Mouse (Mus musculus) left cerebral cortex, adult 2 months (tissue): ENCODE measurements around the gene Map3k13. TPM values are rescaled to one million over a fixed set of nuclear protein-coding genes. Genes with fewer than 3 reads are reported as not detected.

Source experiments
- DNase-seq, 2 experiments: peaks; one replicate each; pipeline ENCODE4 v3.0.0; 2021 to 2022; ENCODE audit warnings: low spot score in 2 of 2, mixed read lengths in 1 of 2; ENCODE audit errors: extremely low spot score in 1 of 2
- H3K27ac ChIP-seq: fragments of 200-600 bp; 2 replicates; pipeline ENCODE4 v1.8.1; 2022
- H3K4me3 ChIP-seq: fragments of 200-600 bp; 2 replicates; pipeline ENCODE4 v1.8.1; 2022
- CTCF ChIP-seq: fragments of 200-600 bp; IDR thresholded peaks from 2 replicates; pipeline ENCODE4 v1.8.1; 2022; ENCODE audit warnings: antibody characterized with exemption, mild to moderate bottlenecking, moderate library complexity
- intact Hi-C: fragments of 180-260 bp; cut with DNase I; formaldehyde crosslinking; loops from one replicate; pipeline ENCODE4 v1.15.1; 2025
- total RNA-seq, 2 experiments: library from RNA; stranded (reverse); gene quantifications; 2 replicates each; pipeline ENCODE4 v1.2.3; 2021

The Map3k13 gene
- total RNA-seq, 2 experiments from 2014 or later, result 15.3 to 19.0 TPM

- no peak overlapping the region for H3K4me3 ChIP-seq
- intact Hi-C loops, result no loop called here
- DNase-seq, result no peak
- no peak overlapping the region for H3K27ac ChIP-seq
- no peak for TF ChIP-seq CTCF
These were observed 62.0 kb downstream of the Map3k13 start for GRCm38 (mm10) chr16:21856134-21856533.

- intact Hi-C loops, result no loop called here
- no peak for TF ChIP-seq CTCF
- no peak overlapping the region for H3K4me3 ChIP-seq
- H3K27ac ChIP-seq, result no peak overlapping the region
- no peak for DNase-seq
These were observed 63.0 kb downstream of the Map3k13 start for GRCm38 (mm10) chr16:21857126-21857644.

- intact Hi-C loops, result no loop called here
- no peak for DNase-seq
- no peak for TF ChIP-seq CTCF
- Histone ChIP-seq H3K27ac (no peak overlapping the region), H3K4me3 (no peak overlapping the region)
These were observed 64.0 kb downstream of the Map3k13 start for GRCm38 (mm10) chr16:21858163-21858562.

- Histone ChIP-seq H3K4me3 (no peak overlapping the region), H3K27ac (no peak overlapping the region)
- no peak for TF ChIP-seq CTCF
- no peak for DNase-seq
- intact Hi-C loops, result no loop called here
These were observed 64.7 kb downstream of the Map3k13 start for GRCm38 (mm10) chr16:21858882-21859281.

GRCm38 (mm10) chr16:21862448-21862847 lies 68.3 kb downstream of the Map3k13 start:
- intact Hi-C loops, result no loop called here
- no peak overlapping the region for H3K27ac ChIP-seq
- DNase-seq, result no peak
- TF ChIP-seq CTCF, result no peak
- H3K4me3 ChIP-seq, result no peak overlapping the region

GRCm38 (mm10) chr16:21865250-21865982 lies 71.3 kb downstream of the Map3k13 start:
- TF ChIP-seq CTCF, result no peak
- Histone ChIP-seq H3K27ac (no peak overlapping the region), H3K4me3 (no peak overlapping the region)
- intact Hi-C loops, result no loop called here
- no peak for DNase-seq

- Histone ChIP-seq H3K27ac (no peak overlapping the region), H3K4me3 (no peak overlapping the region)
- intact Hi-C loops, result no loop called here
- DNase-seq, result no peak
- no peak for TF ChIP-seq CTCF
These were observed 71.9 kb downstream of the Map3k13 start for GRCm38 (mm10) chr16:21865983-21866575.

GRCm38 (mm10) chr16:21867727-21868126 lies 73.6 kb downstream of the Map3k13 start:
- no peak for TF ChIP-seq CTCF
- no peak overlapping the region for H3K4me3 ChIP-seq
- intact Hi-C loops, result no loop called here
- DNase-seq, result no peak
- H3K27ac ChIP-seq, result no peak overlapping the region

- no peak for DNase-seq
- Histone ChIP-seq H3K4me3 (no peak overlapping the region), H3K27ac (no peak overlapping the region)
- intact Hi-C loops, result no loop called here
- no peak for TF ChIP-seq CTCF
These were observed 74.5 kb downstream of the Map3k13 start for GRCm38 (mm10) chr16:21868651-21869050.

GRCm38 (mm10) chr16:21869879-21870278 lies 75.7 kb downstream of the Map3k13 start:
- no peak overlapping the region for H3K4me3 ChIP-seq
- no peak for DNase-seq
- no peak for TF ChIP-seq CTCF
- intact Hi-C loops, result loop anchor here (1.0 kb wide), 1 partner anchor 184 kb away; no protein-coding TSS in a partner anchor
- no peak overlapping the region for H3K27ac ChIP-seq

GRCm38 (mm10) chr16:21877735-21878134 lies 83.6 kb downstream of the Map3k13 start:
- H3K4me3 ChIP-seq, result no peak overlapping the region
- H3K27ac ChIP-seq, result no peak overlapping the region
- DNase-seq, result no peak
- intact Hi-C loops, result no loop called here
- TF ChIP-seq CTCF, result no peak

GRCm38 (mm10) chr16:21878834-21879233 lies 84.7 kb downstream of the Map3k13 start:
- Histone ChIP-seq H3K4me3 (no peak overlapping the region), H3K27ac (no peak overlapping the region)
- TF ChIP-seq CTCF, result no peak
- DNase-seq, result no peak
- intact Hi-C loops, result no loop called here
